Mouse (Mus musculus): ENCODE data around the gene Ifng.

- TF ChIP-seq CTCF (IDR thresholded peaks at IDR 0.05; ENCODE audit: low read depth) (no peak), EP300 (IDR thresholded peaks at IDR 0.05; ENCODE audit: low read depth) (no peak)
Observed at GRCm38 (mm10) chr10:118399917-118400316, 40.9 kb upstream of the Ifng start.

Measured in heart, postnatal 0 days (tissue).